Mouse (Mus musculus) ovary, postnatal 14 days (tissue): ENCODE measurements at regions not wholly inside any gene's neighbourhood (a gene's known extent, or its start where the extent isn't known, plus 50 kb on each side); places are given as distances from the start of the nearest gene placed in this dataset.

Experiments used
- DNase-seq: peaks from one replicate; pipeline ENCODE4 v3.0.0; 2022; ENCODE audit warnings: low spot score

DNA sequence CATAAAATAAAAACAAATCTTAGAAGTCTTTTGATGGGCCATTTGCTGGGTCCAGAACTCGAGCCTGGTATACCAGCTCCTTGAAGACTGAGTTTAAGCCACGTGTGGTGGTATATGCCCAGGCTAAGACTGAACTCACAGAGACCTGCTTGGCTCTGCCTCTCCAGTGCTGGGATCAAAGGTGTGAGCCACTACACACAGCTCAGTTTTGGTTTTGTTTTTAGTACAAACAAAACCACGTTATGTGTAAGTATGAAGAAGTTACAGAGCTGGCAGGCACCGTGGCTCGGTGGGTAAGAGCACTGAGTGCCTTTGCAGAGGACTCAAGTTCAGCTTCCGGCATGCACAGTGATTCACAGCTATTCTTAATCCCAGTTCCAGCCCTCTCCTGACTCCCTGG, 75.6 kb downstream of the Wdr5 start:
- DNase-seq: no peak

DNA sequence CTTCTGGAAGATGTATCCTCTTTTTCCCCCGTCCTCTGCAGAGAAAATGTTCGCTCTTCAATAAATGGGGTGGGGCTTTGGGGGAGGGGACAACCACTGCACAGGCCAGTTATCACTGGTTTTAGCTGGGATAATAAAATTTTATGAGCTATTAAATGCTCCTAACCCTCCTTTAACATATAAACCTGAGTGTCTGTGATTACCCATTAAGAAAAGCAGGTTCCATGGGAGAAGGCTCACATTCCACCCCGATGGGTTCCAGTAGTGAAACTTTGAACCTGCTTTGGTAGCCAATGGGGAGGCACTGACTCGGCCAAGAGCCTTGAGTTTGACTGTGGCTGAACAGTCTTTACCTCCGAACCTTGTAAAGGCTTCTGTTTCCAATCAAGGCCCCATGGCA, 76.7 kb downstream of the Wdr5 start:
- no peak for DNase-seq

DNA sequence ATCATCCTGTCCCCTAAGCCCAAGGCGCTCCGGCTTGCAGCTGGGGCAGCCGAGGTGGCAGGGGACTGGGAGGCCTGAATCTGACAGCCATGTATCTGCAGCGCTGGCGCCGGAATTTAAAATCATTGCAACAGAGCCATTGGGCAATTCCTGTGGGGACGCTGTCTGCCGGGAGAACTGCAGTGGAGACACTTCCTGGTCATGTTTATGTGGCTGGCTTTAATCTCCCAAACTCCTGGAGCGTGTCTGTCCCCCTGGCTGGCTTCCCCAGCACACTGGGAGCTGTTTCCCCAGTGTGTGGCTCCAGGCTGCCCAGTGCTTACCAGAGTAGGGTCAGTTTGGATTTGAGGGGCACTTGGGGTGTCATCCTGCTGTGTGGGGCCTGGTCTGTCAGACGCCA, 78.4 kb downstream of the Wdr5 start:
- peak; percentile 46 for DNase-seq

DNA sequence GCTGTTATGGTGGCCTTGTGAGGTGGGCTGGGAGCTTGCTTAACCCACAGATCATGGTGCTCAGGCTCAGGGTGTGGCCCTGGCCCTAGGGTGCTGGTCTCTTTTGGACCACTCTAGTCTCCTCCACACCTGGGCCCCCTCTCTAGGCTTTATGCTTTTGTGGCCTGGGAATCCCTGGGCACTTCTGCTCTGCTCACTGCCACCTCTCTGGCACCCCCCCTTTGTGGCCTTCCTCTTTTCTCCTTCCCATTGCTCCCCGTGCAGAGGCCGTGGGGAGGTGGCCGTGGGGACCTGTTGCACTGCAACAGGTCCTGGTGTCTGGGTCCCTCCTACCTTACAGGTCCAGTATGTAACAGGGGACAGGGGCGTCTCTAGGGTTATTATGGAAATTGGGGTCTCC, 80.3 kb downstream of the Wdr5 start:
- no peak for DNase-seq

DNA sequence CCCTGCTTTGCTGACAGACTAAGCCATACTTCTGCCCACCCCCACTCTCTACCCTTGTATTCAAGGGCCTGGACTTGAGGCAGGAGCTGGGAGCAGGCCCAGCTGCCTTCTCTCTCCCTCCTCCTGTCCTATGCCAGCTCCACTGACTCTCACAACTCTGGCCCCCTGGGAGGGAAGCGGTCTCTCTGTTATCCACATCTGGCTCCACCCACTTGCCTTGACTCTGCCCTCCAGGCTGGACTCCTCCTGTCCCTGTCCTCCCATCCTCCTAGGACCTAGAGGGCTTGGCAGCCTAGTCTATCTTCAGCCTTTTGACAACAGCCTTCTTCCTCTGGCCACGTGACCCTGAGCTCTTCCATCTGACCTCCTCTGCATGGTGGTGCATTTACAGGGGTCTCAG, 80.0 kb upstream of the Rxra start:
- DNase-seq: no peak

DNA sequence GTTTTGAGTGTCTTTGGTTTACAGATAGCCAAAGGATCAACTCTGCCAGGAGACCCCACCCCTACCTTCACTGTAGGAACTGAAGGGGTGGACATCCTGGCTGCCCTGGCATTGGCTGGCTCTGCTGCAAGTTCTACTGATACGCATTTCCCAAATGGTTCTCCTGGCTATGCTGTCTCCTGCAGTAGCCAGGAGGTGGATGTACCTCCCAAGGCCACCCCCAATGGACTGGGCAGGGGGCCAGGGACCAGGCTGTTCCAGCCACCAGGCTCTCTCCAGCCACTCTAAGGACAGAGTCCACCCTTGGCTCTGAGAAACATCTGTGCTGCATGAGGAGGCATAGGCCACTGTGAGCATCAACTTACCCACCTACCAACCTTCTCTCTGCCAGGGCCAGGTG, 79.3 kb upstream of the Rxra start:
- peak; percentile 37 for DNase-seq

- no peak for DNase-seq
Observed at GRCm38 (mm10) chr2:27597901-27598300, 78.3 kb upstream of the Rxra start.

DNA sequence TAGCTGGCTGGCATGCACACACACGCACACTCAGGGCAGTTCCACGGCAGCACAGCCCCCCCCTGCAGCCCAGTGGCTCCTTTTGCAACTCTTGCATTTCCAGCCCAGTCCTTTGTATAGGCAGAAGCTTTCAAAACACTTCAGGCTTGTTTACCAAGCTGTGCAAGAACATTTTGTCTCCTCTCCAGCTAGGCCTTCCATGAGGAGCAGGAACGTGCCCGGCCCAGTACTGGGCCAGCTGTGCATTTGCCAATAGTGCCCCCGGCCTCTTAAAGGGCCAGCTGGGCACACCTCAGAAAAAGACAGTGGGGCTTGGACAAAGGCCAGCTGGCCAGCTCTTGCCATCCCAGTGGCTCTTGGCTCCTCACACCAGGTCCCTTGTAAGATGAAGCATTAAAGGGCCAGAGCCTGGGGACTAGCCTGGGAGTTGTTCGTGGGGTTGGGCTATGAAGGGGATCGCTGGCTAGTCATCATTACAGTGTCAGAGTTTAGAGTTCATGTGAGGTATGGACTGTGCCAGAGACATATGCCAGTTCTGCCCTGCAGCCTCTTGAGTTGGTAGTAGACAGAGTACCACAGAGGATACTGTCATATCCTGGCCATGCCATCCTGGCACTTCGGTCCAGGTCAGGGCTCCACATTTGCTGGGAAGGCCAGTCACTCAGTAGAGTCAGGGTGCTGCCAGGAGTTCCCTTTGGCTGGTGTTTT, 77.0 kb upstream of the Rxra start:
- DNase-seq: peak; percentile 32

- no peak for DNase-seq
Observed at GRCm38 (mm10) chr2:27599769-27600167, 76.5 kb upstream of the Rxra start.

DNA sequence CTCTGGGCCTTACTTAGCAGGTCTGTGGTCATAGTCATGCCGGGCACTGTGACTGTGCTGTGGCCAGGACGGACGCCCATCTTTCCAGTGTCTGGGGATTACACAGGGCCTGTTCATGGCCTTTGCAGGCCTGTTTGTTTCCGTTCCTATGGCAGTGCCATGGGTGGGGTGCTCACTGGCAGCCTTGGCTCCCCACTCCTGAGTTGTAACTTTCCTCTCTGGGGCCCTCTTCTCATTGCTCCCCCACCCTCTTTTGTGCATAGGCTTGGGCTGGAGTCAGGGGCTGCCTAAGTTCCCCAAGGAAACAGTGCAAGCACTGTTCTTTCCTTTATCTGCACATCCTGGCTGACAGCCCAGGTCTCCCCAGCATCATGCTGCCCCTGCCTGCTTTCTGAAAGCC, 72.9 kb upstream of the Rxra start:
- DNase-seq: no peak

DNA sequence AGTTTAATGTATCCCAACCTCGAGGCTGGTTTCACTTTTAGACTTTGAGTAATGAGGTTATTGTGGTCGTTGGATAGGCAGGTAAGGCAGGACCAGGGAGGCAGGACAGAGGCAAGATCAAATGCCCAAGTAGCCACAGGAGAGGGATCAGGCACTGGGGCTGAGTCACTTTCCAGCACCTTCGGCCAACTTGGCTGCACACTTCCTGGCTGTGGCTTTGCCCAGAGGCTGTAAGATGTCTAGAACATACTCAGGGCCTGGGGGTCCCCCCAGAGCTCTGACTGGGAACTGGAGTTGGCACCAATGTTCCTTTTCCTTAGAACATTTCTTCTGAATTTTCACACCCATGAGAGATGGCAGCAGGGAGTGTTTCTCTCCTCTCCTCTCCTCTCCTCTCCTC, 71.7 kb upstream of the Rxra start:
- no peak for DNase-seq

DNA sequence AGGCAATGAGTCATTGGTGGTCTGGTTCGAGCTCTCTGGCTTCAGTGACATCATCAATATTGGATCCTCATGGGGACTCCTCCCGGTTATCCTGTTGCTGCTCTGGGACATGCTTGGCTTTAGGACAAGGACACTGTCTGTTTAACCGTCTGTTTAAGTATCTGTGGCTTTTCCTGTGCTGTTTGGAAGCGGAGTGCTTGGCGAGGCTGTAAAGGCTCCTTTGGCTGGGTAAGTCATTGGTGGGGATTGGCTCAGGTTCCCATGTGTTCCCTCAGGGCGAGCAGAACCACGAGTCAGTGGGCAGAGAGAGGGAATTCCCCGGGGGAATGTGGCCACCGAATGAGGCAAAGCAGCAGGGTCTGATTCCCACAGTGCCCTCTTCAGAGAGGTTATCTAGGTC, 69.4 kb upstream of the Rxra start:
- no peak for DNase-seq

GRCm38 (mm10) chr2:27621741-27622140, 54.5 kb upstream of the Rxra start:
- DNase-seq: no peak

GRCm38 (mm10) chr2:27624656-27625366, 51.4 kb upstream of the Rxra start:
- no peak for DNase-seq
